Mouse (Mus musculus) urinary bladder, postnatal 14 days (tissue): Measurements from ENCODE around the gene Gm20772.
"Not testable (repeated sequence)": the region's sequence is repeated elsewhere in the genome, so short reads cannot be mapped to it uniquely, and the experiment has no call there.

Source experiments
- DNase-seq: peaks from one replicate; pipeline ENCODE4 v3.0.0; 2021; ENCODE audit warnings: low spot score

Gene Gm20772

GRCm38 (mm10) chrY:17874441-17874840 is at the start of gene Gm20772, which contains the start of gene Gm20831:
Gm20772 (plus strand) TSS chrY:17874741.
Gm20831 (plus strand) TSS chrY:17874741.
- DNase-seq = not testable (repeated sequence)

DNA sequence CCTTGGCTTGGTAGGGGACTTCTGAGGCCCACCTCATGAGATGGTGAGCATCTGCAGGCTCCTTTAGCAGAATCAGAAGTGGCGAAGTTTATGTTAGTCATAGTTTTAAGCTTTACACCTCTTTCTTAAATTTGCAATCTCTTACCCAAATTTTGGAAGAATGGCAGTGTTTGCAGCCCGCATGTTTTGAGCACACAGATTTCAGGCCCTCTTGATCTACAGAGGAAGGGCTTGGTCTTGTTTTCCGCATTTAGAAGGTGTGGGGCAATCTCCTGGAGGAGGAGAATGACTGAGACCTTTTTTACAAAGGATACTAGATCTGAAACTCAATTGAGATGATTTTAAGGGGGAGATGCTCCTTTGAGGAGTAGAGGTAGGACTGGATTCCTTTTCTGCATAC is 28.4 kb upstream of the Gm20772 start, which contains the start of gene Gm21904:
TSS of gene Gm21904 (minus strand) at position 101 of the 400 bp plus-strand sequence.
- DNase-seq = not testable (repeated sequence)
